Mouse (Mus musculus) neural tube, embryonic 14.5 days (tissue): ENCODE results near the gene Rims4. TPM values are rescaled to one million over a fixed set of nuclear protein-coding genes. Genes with fewer than 3 reads are reported as not detected.

Experiments
- ATAC-seq: fragments of 200-750 bp; cut with Nextera tagmentation; 2 replicates; pipeline ENCODE4 v1.8.0; 2017; ENCODE audit warnings: low read depth, mild to moderate bottlenecking, moderate TSS enrichment, moderate library complexity
- H3K27ac ChIP-seq: fragments of 300-500 bp; sonication (generic); 2 replicates; pipeline ENCODE4 v1.5.1; 2014; ENCODE audit warnings: low read depth, mild to moderate bottlenecking, control low read depth, low read length, moderate library complexity, mixed read lengths
- H3K27me3 ChIP-seq: fragments of 300-500 bp; sonication (generic); 2 replicates; pipeline ENCODE4 v1.6.1; 2014; ENCODE audit warnings: low read length; ENCODE audit not compliant: control insufficient read depth, insufficient read depth
- H3K36me3 ChIP-seq: fragments of 300-500 bp; sonication (generic); 2 replicates; pipeline ENCODE4 v1.6.1; 2014; ENCODE audit warnings: low read length, mixed read lengths; ENCODE audit not compliant: control insufficient read depth, insufficient read depth
- H3K4me1 ChIP-seq: fragments of 300-500 bp; sonication (generic); 2 replicates; pipeline ENCODE4 v1.6.1; 2014; ENCODE audit warnings: low read length; ENCODE audit not compliant: control insufficient read depth, insufficient read depth
- H3K4me2 ChIP-seq: fragments of 300-500 bp; sonication (generic); 2 replicates; pipeline ENCODE4 v1.6.1; 2014; ENCODE audit warnings: mild to moderate bottlenecking, low read depth, low read length, control low read depth
- H3K4me3 ChIP-seq: fragments of 300-500 bp; sonication (generic); 2 replicates; pipeline ENCODE4 v1.5.1; 2014; ENCODE audit warnings: low read depth, low read length, control low read depth, mixed read lengths
- H3K9ac ChIP-seq: fragments of 300-500 bp; sonication (generic); replicated peaks from 2 replicates; pipeline ENCODE4 v1.6.1; 2014; ENCODE audit warnings: low read depth, mild to moderate bottlenecking, control low read depth, low read length, mixed read lengths
- H3K9me3 ChIP-seq: fragments of 300-500 bp; sonication (generic); 2 replicates; pipeline ENCODE4 v1.6.1; 2016; ENCODE audit warnings: low read length; ENCODE audit not compliant: control insufficient read depth
- WGBS: fragments of 180-500 bp; shearing (Covaris S2); extraction: QIAGEN DNeasy Blood & Tissue Kit; methylation state at CpG from one replicate; pipeline ENCODE4 v1.1.7; 2014; 5-methylcytosine and 5-hydroxymethylcytosine counted together
- polyA plus RNA-seq: library from polyadenylated mRNA; unstranded; fragments of >200 nt; fragmentation: Nextera tagmentation; extraction: Ambion mirVana; gene quantifications from 2 replicates; pipeline ENCODE4 v1.2.1, GENCODE M21; 2014

Gene Rims4
- 6.1 and 8.3 TPM in 2 replicates for polyA plus RNA-seq

- H3K36me3 ChIP-seq = no peaks in the 10 kb centered on the region
- under 1% methylated on average over 46 of the region's 115 CpGs for WGBS
- peaks cover 13% of the 10 kb centered on the region for H3K27me3 ChIP-seq
- H3K4me2 ChIP-seq = peak within 1 kb of the TSS; percentile 51
- H3K4me3 ChIP-seq = peak within 1 kb of the TSS; percentile 74
- peak within 1 kb of the TSS; percentile 22; the same call in 1 of the 2 replicates for H3K27ac ChIP-seq
- ATAC-seq = peak; percentile 89
- H3K4me1 ChIP-seq = peaks cover 12% of the 10 kb centered on the region
- peak within 1 kb of the TSS; percentile 81 for H3K9ac ChIP-seq
- no peaks in the 10 kb centered on the region for H3K9me3 ChIP-seq
Observed at GRCm38 (mm10) chr2:163918317-163919258, at the start of gene Rims4. TSS of gene Rims4 (minus strand) at chr2:163918683.

- WGBS = 68% methylated on average over 7 of the region's 7 CpGs
- no peak overlapping the region for H3K27ac ChIP-seq
Observed at GRCm38 (mm10) chr2:163965706-163966105, 47.2 kb upstream of the Rims4 start.

GRCm38 (mm10) chr2:163964606-163965560 lies 46.4 kb upstream of the Rims4 start:
- Histone ChIP-seq H3K9me3 (no peaks in the 10 kb centered on the region), H3K4me2 (no peak overlapping the region), H3K27me3 (no peaks in the 10 kb centered on the region), H3K9ac (no peak overlapping the region), H3K4me3 (no peak overlapping the region), H3K27ac (no peak overlapping the region), H3K36me3 (no peaks in the 10 kb centered on the region), H3K4me1 (no peaks in the 10 kb centered on the region)
- WGBS = 60% methylated on average over 19 of the region's 19 CpGs
- no peak for ATAC-seq

More at GRCm38 (mm10) chr2:163965706-163966105, 47.2 kb upstream of the Rims4 start:
- Histone ChIP-seq H3K9ac (no peak overlapping the region), H3K4me2 (no peak overlapping the region), H3K9me3 (no peaks in the 10 kb centered on the region), H3K4me1 (no peaks in the 10 kb centered on the region), H3K27me3 (no peaks in the 10 kb centered on the region), H3K36me3 (no peaks in the 10 kb centered on the region), H3K4me3 (no peak overlapping the region)
- no peak for ATAC-seq

GRCm38 (mm10) chr2:163953622-163954310 lies 35.3 kb upstream of the Rims4 start:
- 28% methylated on average over 7 of the region's 7 CpGs for WGBS
- Histone ChIP-seq H3K4me3 (no peak overlapping the region), H3K9ac (no peak overlapping the region), H3K27me3 (no peaks in the 10 kb centered on the region), H3K4me2 (no peak overlapping the region), H3K36me3 (no peaks in the 10 kb centered on the region), H3K27ac (no peak overlapping the region), H3K9me3 (peaks cover 4% of the 10 kb centered on the region; the same call in 1 of the 2 replicates), H3K4me1 (no peaks in the 10 kb centered on the region)
- ATAC-seq = no peak

GRCm38 (mm10) chr2:163951770-163952169 lies 33.3 kb upstream of the Rims4 start:
- H3K4me2 ChIP-seq = no peak overlapping the region
- H3K4me1 ChIP-seq = no peaks in the 10 kb centered on the region
- H3K9me3 ChIP-seq = no peaks in the 10 kb centered on the region
- no peaks in the 10 kb centered on the region for H3K36me3 ChIP-seq
- no peak overlapping the region for H3K27ac ChIP-seq
- 22% methylated on average over 4 of the region's 4 CpGs for WGBS
- no peak overlapping the region for H3K4me3 ChIP-seq
- peak; percentile 65; the same call in 1 of the 2 replicates for ATAC-seq
- H3K9ac ChIP-seq = no peak overlapping the region
- H3K27me3 ChIP-seq = no peaks in the 10 kb centered on the region

- Histone ChIP-seq H3K9ac (no peak overlapping the region), H3K4me2 (no peak overlapping the region), H3K9me3 (no peaks in the 10 kb centered on the region), H3K4me3 (no peak overlapping the region), H3K27me3 (no peaks in the 10 kb centered on the region), H3K36me3 (no peaks in the 10 kb centered on the region), H3K27ac (no peak overlapping the region), H3K4me1 (no peaks in the 10 kb centered on the region)
- WGBS = 64% methylated on average over 7 of the region's 7 CpGs
- ATAC-seq = no peak
Observed at GRCm38 (mm10) chr2:163947976-163948375, 29.5 kb upstream of the Rims4 start.

GRCm38 (mm10) chr2:163946221-163946620 lies 27.7 kb upstream of the Rims4 start:
- H3K9ac ChIP-seq = no peak overlapping the region
- no peaks in the 10 kb centered on the region for H3K4me1 ChIP-seq
- ATAC-seq = no peak
- H3K27ac ChIP-seq = no peak overlapping the region
- no peak overlapping the region for H3K4me3 ChIP-seq
- no peaks in the 10 kb centered on the region for H3K9me3 ChIP-seq
- 82% methylated on average over 15 of the region's 15 CpGs for WGBS
- no peak overlapping the region for H3K4me2 ChIP-seq
- no peaks in the 10 kb centered on the region for H3K27me3 ChIP-seq
- H3K36me3 ChIP-seq = no peaks in the 10 kb centered on the region

GRCm38 (mm10) chr2:163944511-163944910 lies 26.0 kb upstream of the Rims4 start:
- Histone ChIP-seq H3K4me2 (no peak overlapping the region), H3K9me3 (no peaks in the 10 kb centered on the region), H3K4me3 (no peak overlapping the region), H3K9ac (no peak overlapping the region), H3K27ac (no peak overlapping the region), H3K36me3 (no peaks in the 10 kb centered on the region), H3K27me3 (no peaks in the 10 kb centered on the region), H3K4me1 (no peaks in the 10 kb centered on the region)
- no peak for ATAC-seq
- 84% methylated on average over 8 of the region's 8 CpGs for WGBS
